Mouse (Mus musculus) forebrain, embryonic 11.5 days (tissue): ENCODE measurements around the gene Gm20425. TPM values are rescaled to one million over a fixed set of nuclear protein-coding genes. Genes with fewer than 3 reads are reported as not detected.

ENCODE experiments used
- ATAC-seq: fragments of 200-750 bp; cut with Nextera tagmentation; replicated peaks from 2 replicates; pipeline ENCODE4 v1.8.0; 2017; ENCODE audit warnings: moderate TSS enrichment; ENCODE audit not compliant: low FRiP score
- DNase-seq: peaks from one replicate; pipeline ENCODE4 v3.0.0-alpha.2; 2017; ENCODE audit warnings: low spot score
- H3K27ac ChIP-seq: fragments of 300-500 bp; sonication (generic); 2 replicates; pipeline ENCODE4 v1.5.1; 2014; ENCODE audit warnings: low read depth, low read length
- H3K27me3 ChIP-seq: fragments of 300-500 bp; sonication (generic); 2 replicates; pipeline ENCODE4 v1.6.1; 2014; ENCODE audit warnings: mild to moderate bottlenecking, low read length, mixed read lengths; ENCODE audit not compliant: control insufficient read depth, insufficient read depth
- H3K36me3 ChIP-seq: fragments of 300-500 bp; sonication (generic); 2 replicates; pipeline ENCODE4 v1.6.1; 2014; ENCODE audit warnings: mild to moderate bottlenecking, low read length, moderate library complexity, mixed read lengths; ENCODE audit not compliant: control insufficient read depth, insufficient read depth
- H3K4me1 ChIP-seq: fragments of 300-500 bp; sonication (generic); replicated peaks from 2 replicates; pipeline ENCODE4 v1.6.1; 2014; ENCODE audit warnings: low read length, mixed read lengths; ENCODE audit not compliant: control insufficient read depth, insufficient read depth
- H3K4me2 ChIP-seq: fragments of 300-500 bp; sonication (generic); 2 replicates; pipeline ENCODE4 v1.6.1; 2014; ENCODE audit warnings: low read depth, mild to moderate bottlenecking, low read length, moderate library complexity, mixed read lengths; ENCODE audit not compliant: severe bottlenecking
- H3K4me3 ChIP-seq: fragments of 300-500 bp; sonication (generic); 2 replicates; pipeline ENCODE4 v1.5.1; 2014; ENCODE audit warnings: low read depth, low read length
- H3K9ac ChIP-seq: fragments of 300-500 bp; sonication (generic); 2 replicates; pipeline ENCODE4 v1.6.1; 2014; ENCODE audit warnings: low read length
- H3K9me3 ChIP-seq: fragments of 300-500 bp; sonication (generic); 2 replicates; pipeline ENCODE4 v1.6.1; 2016; ENCODE audit warnings: low read length, mixed read lengths; ENCODE audit not compliant: control insufficient read depth
- WGBS: fragments of 180-500 bp; shearing (Covaris S2); extraction: QIAGEN DNeasy Blood & Tissue Kit; methylation state at CpG from one replicate; pipeline ENCODE4 v1.1.7; 2014; 5-methylcytosine and 5-hydroxymethylcytosine counted together
- polyA plus RNA-seq: library from polyadenylated mRNA; unstranded; fragments of >200 nt; fragmentation: Nextera tagmentation; extraction: Ambion mirVana; gene quantifications from 2 replicates; pipeline ENCODE4 v1.2.1, GENCODE M21; 2014

Gm20425 gene
- polyA plus RNA-seq, 1 experiment from 2014 or later, result 3.0 TPM

GRCm38 (mm10) chr9:103212654-103213420 is 17.3 kb downstream of the Gm20425 start:
- H3K4me3 ChIP-seq, result no peak overlapping the region
- no peak overlapping the region for H3K27ac ChIP-seq
- ATAC-seq (no peak), DNase-seq (no peak)
- no peaks in the 10 kb centered on the region for H3K36me3 ChIP-seq
- H3K27me3 ChIP-seq, result no peaks in the 10 kb centered on the region
- WGBS, result 87% methylated on average over 28 of the region's 28 CpGs
- no peaks in the 10 kb centered on the region for H3K4me1 ChIP-seq
- H3K9me3 ChIP-seq, result no peaks in the 10 kb centered on the region
- no peak overlapping the region for H3K9ac ChIP-seq
- no peak overlapping the region for H3K4me2 ChIP-seq

DNA sequence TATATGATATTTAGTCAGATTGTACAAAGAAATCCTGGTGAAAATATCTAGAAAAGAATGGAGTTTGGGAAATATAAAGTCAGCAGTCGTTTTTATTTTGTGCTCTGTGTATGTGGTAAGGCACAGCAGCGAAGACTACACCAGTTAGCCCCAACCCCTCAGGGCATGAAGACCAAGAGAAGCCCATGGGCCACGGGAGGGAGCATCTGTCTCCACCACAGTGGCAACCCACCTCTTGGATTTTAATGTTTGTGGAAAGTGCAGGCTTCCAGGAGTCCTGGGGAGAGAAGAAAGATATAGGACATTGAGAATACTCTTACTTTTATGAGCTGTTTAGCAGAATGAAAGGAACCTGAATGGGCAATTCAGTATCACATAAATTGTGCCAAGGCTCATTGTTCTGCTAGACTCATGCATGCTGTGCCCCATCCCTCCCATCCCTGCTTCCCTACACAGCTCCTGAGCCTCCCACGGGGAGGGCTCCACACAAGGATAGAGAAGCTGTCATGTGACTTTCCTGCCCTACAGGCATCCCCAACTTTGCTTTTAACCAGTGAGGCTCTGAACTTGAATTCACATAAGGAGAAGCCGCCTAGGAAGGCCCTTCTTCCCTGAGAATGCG is 21.2 kb downstream of the Gm20425 start:
- Histone ChIP-seq H3K9ac (no peak overlapping the region), H3K27me3 (no peaks in the 10 kb centered on the region), H3K4me2 (no peak overlapping the region), H3K4me1 (no peaks in the 10 kb centered on the region), H3K27ac (no peak overlapping the region), H3K4me3 (no peak overlapping the region), H3K36me3 (no peaks in the 10 kb centered on the region), H3K9me3 (no peaks in the 10 kb centered on the region)
- DNase-seq (no peak), ATAC-seq (no peak)
- 60% methylated on average over 6 of the region's 6 CpGs for WGBS

DNA sequence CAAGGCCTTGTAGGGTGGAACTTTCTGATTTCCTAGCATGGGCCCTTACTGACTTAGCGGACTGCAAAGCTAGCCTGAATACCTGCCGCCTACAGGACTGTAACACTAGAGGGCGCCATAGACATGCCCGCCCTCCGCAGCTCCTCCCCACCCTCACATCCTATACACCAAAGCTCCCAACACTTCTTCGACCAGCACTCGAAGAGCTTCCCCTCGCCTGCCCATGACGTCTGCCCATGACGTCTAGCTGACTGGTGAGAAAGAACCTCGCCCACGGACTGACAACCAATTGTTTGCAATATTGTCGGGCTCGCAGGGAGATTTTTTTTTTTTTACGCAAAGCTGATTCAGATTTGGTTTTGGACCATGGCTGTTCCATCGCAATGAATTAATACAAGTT is 22.3 kb downstream of the Gm20425 start:
- H3K27ac ChIP-seq, result no peak overlapping the region
- DNase-seq (peak; percentile 89), ATAC-seq (peak; percentile 90)
- no peak overlapping the region for H3K9ac ChIP-seq
- 10% methylated on average over 16 of the region's 16 CpGs for WGBS
- no peaks in the 10 kb centered on the region for H3K27me3 ChIP-seq
- peak overlapping the region; percentile 27; the same call in 1 of the 2 replicates for H3K4me2 ChIP-seq
- H3K4me3 ChIP-seq, result no peak overlapping the region
- no peaks in the 10 kb centered on the region for H3K36me3 ChIP-seq
- no peaks in the 10 kb centered on the region for H3K9me3 ChIP-seq
- no peaks in the 10 kb centered on the region for H3K4me1 ChIP-seq

- H3K4me1 ChIP-seq, result no peaks in the 10 kb centered on the region
- H3K36me3 ChIP-seq, result no peaks in the 10 kb centered on the region
- H3K27ac ChIP-seq, result no peak overlapping the region
- H3K9me3 ChIP-seq, result no peaks in the 10 kb centered on the region
- H3K4me2 ChIP-seq, result no peak overlapping the region
- H3K9ac ChIP-seq, result no peak overlapping the region
- 91% methylated on average over 5 of the region's 5 CpGs for WGBS
- ATAC-seq, result no peak
- no peaks in the 10 kb centered on the region for H3K27me3 ChIP-seq
- no peak for DNase-seq
- no peak overlapping the region for H3K4me3 ChIP-seq
Observed at GRCm38 (mm10) chr9:103205786-103206185, 24.3 kb downstream of the Gm20425 start.

DNA sequence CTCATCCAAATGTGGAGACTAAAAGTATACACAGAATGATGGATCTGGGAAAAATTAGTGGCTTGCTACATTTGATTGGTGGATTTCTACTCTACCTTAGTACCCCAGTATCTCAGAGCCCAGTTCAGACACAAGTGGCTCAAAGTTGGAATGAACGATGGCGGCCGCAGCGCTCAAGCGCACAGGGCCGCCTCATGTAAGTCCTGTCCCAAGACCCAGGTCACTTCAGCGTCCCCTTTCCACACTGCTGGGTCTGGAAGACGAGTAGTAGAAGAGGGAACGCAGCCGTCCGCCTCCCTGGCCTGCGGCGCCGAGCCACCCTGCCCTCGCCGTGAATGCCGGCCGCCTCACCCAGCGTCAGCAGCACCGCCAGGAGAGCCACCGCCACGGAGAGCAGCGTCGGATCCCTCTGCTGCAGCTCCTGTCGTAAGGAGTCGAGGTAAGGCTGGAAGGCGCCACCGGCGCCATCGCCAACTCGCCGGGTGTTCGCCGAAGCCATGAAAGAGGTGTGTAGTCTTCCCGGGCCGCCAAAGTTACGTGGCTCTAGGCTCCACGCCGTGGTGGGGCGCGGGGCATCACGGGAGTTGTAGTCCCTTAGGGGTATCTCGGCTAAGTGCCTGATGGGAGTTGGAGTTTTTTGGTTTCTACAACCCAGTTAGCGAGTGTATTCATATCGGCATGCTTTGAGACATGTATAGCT is 28.4 kb downstream of the Gm20425 start, which contains the start of gene Srprb:
Srprb (minus strand) TSS at position 577 of the 700 bp plus-strand sequence.
- Histone ChIP-seq H3K9ac (peak within 1 kb of the TSS; percentile 85), H3K4me1 (no peaks in the 10 kb centered on the region), H3K36me3 (peaks cover 8% of the 10 kb centered on the region; the same call in 1 of the 2 replicates), H3K4me3 (peak within 1 kb of the TSS; percentile 76), H3K9me3 (no peaks in the 10 kb centered on the region), H3K27me3 (no peaks in the 10 kb centered on the region), H3K27ac (peak within 1 kb of the TSS; percentile 65; the same call in 1 of the 2 replicates), H3K4me2 (peak within 1 kb of the TSS; percentile 62)
- ATAC-seq (peak; percentile 98), DNase-seq (peak; percentile 94)
- under 1% methylated on average over 45 of the region's 45 CpGs for WGBS

GRCm38 (mm10) chr9:103188416-103188815 is 41.7 kb downstream of the Gm20425 start:
- no peak overlapping the region for H3K4me3 ChIP-seq
- no peak overlapping the region for H3K27ac ChIP-seq
- DNase-seq (no peak), ATAC-seq (no peak)
- H3K9ac ChIP-seq, result no peak overlapping the region
- H3K4me1 ChIP-seq, result no peaks in the 10 kb centered on the region
- no peaks in the 10 kb centered on the region for H3K9me3 ChIP-seq
- H3K27me3 ChIP-seq, result no peaks in the 10 kb centered on the region
- H3K4me2 ChIP-seq, result no peak overlapping the region
- H3K36me3 ChIP-seq, result peaks cover 4% of the 10 kb centered on the region; the same call in 1 of the 2 replicates
- WGBS, result 90% methylated on average over 4 of the region's 4 CpGs

DNA sequence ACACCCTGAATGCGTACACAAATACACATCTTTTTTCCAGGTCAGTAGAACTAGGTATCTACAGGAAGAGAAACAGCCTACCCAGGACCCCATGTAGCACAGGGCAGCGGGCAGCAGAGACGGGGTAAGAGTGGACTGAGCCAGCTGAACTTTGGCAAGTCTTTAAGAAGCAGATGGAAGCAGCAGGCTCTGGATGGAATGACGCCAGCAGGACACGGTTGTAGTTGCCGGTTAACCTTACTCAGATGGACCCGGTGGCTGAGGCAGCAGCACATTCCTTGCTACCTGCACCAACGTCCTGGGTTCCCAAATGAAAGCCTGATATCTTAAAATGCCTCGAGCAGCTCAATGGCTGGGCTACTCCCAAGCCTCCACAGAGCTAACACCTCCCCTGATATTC is 43.4 kb downstream of the Gm20425 start:
- no peaks in the 10 kb centered on the region for H3K9me3 ChIP-seq
- H3K27me3 ChIP-seq, result no peaks in the 10 kb centered on the region
- no peak overlapping the region for H3K4me3 ChIP-seq
- no peak overlapping the region for H3K27ac ChIP-seq
- no peak overlapping the region for H3K9ac ChIP-seq
- H3K4me2 ChIP-seq, result no peak overlapping the region
- no peaks in the 10 kb centered on the region for H3K4me1 ChIP-seq
- peaks cover 4% of the 10 kb centered on the region; the same call in 1 of the 2 replicates for H3K36me3 ChIP-seq
- WGBS, result 86% methylated on average over 9 of the region's 9 CpGs
- no peak for ATAC-seq
- DNase-seq, result no peak

DNA sequence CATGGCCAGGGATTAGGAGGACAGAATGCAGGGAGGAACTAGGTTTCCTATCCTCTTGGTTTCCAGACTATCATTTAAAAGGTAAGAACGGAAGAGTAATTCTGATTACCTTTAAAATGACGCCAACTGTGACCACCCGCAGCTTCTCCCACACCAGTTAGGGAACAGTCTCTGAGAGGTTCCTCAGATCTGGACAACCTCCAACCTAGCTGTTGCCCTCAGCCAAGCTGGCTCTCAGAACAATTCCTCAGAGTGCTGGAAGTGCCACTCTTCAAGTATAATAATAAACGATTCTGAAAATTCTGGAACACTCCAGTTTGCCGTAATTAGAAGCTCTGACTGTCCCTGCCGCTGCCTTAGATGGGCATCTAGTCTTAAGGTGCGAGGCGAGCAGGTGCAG is 44.2 kb downstream of the Gm20425 start:
- Histone ChIP-seq H3K36me3 (peaks cover 4% of the 10 kb centered on the region; the same call in 1 of the 2 replicates), H3K27ac (no peak overlapping the region), H3K4me1 (no peaks in the 10 kb centered on the region; the same call in 1 of the 2 replicates), H3K9me3 (no peaks in the 10 kb centered on the region), H3K9ac (no peak overlapping the region), H3K4me2 (no peak overlapping the region), H3K4me3 (no peak overlapping the region), H3K27me3 (no peaks in the 10 kb centered on the region)
- no peak for ATAC-seq
- WGBS, result 94% methylated on average over 8 of the region's 8 CpGs
- DNase-seq, result no peak
